Mouse (Mus musculus): ENCODE data around the gene Psg16.

- TF ChIP-seq CTCF (IDR thresholded peaks at IDR 0.05; ENCODE audit: extremely low read depth, insufficient read depth, low read length) (no peak), POLR2A (IDR thresholded peaks at IDR 0.05; ENCODE audit: extremely low read depth, insufficient read depth, low read length) (peak; percentile 58; the same call in 1 of the 2 replicates)
Observed at GRCm38 (mm10) chr7:17056081-17056581, 17.7 kb upstream of the Psg16 start.

All from cortical plate, adult 2 months (tissue).